Mouse (Mus musculus) ES-E14 (cell line): ENCODE data around the gene Vsig4. TPM values are rescaled to one million over a fixed set of nuclear protein-coding genes. Genes with fewer than 3 reads are reported as not detected.

ENCODE experiments used
- DNase-seq: peaks from one replicate; pipeline ENCODE4 v3.0.0-alpha.2; 2013; ENCODE audit warnings: low read depth, low spot score
- H3K27ac ChIP-seq: 2 replicates; pipeline ENCODE4 v1.5.1; 2012; ENCODE audit warnings: low read depth, mild to moderate bottlenecking, low read length, moderate library complexity, mixed read lengths; ENCODE audit not compliant: poor library complexity, insufficient read depth, severe bottlenecking
- H3K36me3 ChIP-seq: 2 replicates; pipeline ENCODE4 v1.6.1; 2012; ENCODE audit warnings: mild to moderate bottlenecking, low read length, moderate library complexity, mixed read lengths; ENCODE audit not compliant: control insufficient read depth, poor library complexity, insufficient read depth, severe bottlenecking
- H3K4me1 ChIP-seq, 2 experiments: fragments of 150-350 bp in 1 of 2; sonication (generic) in 1 of 2; 2 replicates each; pipeline ENCODE4 v1.6.1; 2012; ENCODE audit warnings: low read length in 2 of 2, mild to moderate bottlenecking in 1 of 2, mixed read lengths in 1 of 2; ENCODE audit not compliant: control insufficient read depth in 2 of 2, insufficient read depth in 2 of 2, poor library complexity in 1 of 2
- H3K4me3 ChIP-seq, 2 experiments: fragments of 150-350 bp in 1 of 2; sonication (generic) in 1 of 2; 2 replicates each; pipeline ENCODE4 v1.5.1; 2012; ENCODE audit warnings: low read length in 2 of 2, low read depth in 1 of 2, mild to moderate bottlenecking in 1 of 2, mixed read lengths in 1 of 2; ENCODE audit not compliant: insufficient read depth in 1 of 2, poor library complexity in 1 of 2, severe bottlenecking in 1 of 2
- H3K9ac ChIP-seq: 2 replicates; pipeline ENCODE4 v1.6.1; 2012; ENCODE audit warnings: low read depth, mild to moderate bottlenecking, low read length, mixed read lengths; ENCODE audit not compliant: poor library complexity, insufficient read depth, severe bottlenecking
- H3K9me3 ChIP-seq: fragments of 150-350 bp; sonication (generic); 2 replicates; pipeline ENCODE4 v1.6.1; 2012; ENCODE audit warnings: low read depth, mild to moderate bottlenecking, low read length; ENCODE audit not compliant: control insufficient read depth, insufficient read depth
- CHD2 ChIP-seq: IDR thresholded peaks from 2 replicates; pipeline ENCODE4 v1.6.1; 2014; ENCODE audit warnings: mild to moderate bottlenecking, low read depth, low read length, inconsistent platforms
- HCFC1 ChIP-seq: IDR thresholded peaks from 2 replicates; pipeline ENCODE4 v1.6.1; 2012; ENCODE audit warnings: low read length, inconsistent platforms, borderline replicate concordance; ENCODE audit not compliant: insufficient read depth
- MAFK ChIP-seq: IDR thresholded peaks from 2 replicates; pipeline ENCODE4 v1.6.1; 2014; ENCODE audit warnings: mild to moderate bottlenecking, low read depth, low read length, inconsistent platforms; ENCODE audit not compliant: insufficient read depth
- ZC3H11A ChIP-seq: IDR thresholded peaks from 2 replicates; pipeline ENCODE4 v1.6.1; 2012; ENCODE audit warnings: low read depth, mild to moderate bottlenecking, inconsistent platforms, low read length, borderline replicate concordance
- ZNF384 ChIP-seq: IDR thresholded peaks from 2 replicates; pipeline ENCODE4 v1.6.1; 2012; ENCODE audit warnings: low read depth, low read length, inconsistent platforms
- in situ Hi-C, 2 experiments: fragments of 600-800 bp; cut with MboI; formaldehyde crosslinking; loops; one replicate each; pipeline ENCODE4 v1.15.1; 2025; ENCODE audit warnings: low sequenced_read_pairs in 2 of 2, inconsistent platforms in 1 of 2; ENCODE audit not compliant: unreplicated experiment in 2 of 2
- total RNA-seq: library from RNA; depleted of rRNA; stranded (reverse); fragments of 300-350 nt; gene quantifications from 2 replicates; pipeline ENCODE4 v1.2.3, GENCODE M21; 2012

Gene Vsig4
- total RNA-seq, 1 experiment: not detected

- Histone ChIP-seq H3K36me3 (no peaks in the 10 kb centered on the region), H3K27ac (no peak overlapping the region), H3K9ac (no peak overlapping the region), H3K9me3 (no peaks in the 10 kb centered on the region), H3K4me3 (no peak overlapping the region), H3K4me1 (no peaks in the 10 kb centered on the region)
- TF ChIP-seq ZNF384: no peak
- no peak for TF ChIP-seq CHD2
- TF ChIP-seq HCFC1: no peak
- no peak for TF ChIP-seq ZC3H11A
- no peak for TF ChIP-seq MAFK
- DNase-seq: no peak
- in situ Hi-C loops: no loop called here
Measured at GRCm38 (mm10) chrX:96239037-96239436, 54.2 kb downstream of the Vsig4 start.

DNA sequence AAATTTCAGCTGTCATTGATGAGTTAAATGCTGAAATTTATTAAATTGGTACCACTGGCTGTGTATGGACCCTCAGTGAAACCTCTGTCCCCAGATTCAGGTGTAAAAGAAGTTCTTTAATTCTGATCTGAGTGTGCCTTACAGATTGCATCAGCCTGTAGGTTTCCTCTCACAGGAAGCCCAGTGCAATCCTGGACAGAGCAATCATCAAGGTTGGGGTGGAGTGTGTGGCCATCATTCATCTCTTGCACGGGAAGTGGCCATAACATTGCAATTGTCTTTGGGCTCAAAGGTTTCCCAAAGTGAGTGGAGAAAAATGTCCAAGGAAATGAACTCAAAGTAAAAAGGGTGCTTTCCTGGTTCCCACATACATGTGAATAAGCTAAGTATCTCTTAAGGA, 57.5 kb downstream of the Vsig4 start:
- Histone ChIP-seq H3K4me1 (no peaks in the 10 kb centered on the region), H3K36me3 (no peaks in the 10 kb centered on the region), H3K9me3 (no peaks in the 10 kb centered on the region), H3K9ac (no peak overlapping the region), H3K27ac (no peak overlapping the region), H3K4me3 (no peak overlapping the region)
- DNase-seq: no peak
- in situ Hi-C loops: no loop called here
- TF ChIP-seq HCFC1 (no peak), ZC3H11A (no peak)

DNA sequence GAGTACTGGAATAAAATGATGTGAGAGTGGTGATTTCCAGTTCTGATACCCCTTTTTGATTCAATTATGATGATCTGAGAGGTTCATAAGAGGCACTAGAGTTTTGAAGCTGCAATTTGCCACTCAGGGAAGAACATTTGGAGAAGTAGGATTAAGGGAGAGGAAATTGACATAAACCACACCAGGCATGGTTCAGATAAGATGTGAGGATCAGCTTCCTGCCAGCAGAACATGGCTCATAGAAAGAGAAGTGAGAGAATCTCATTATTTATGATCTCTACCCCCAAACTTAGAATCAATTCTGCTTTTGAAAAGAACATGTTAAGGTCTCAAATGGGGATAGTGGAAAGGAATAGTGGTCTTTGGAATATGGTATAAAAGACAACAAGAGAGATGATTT, 66.2 kb downstream of the Vsig4 start:
- H3K4me1 ChIP-seq: no peaks in the 10 kb centered on the region
- no peaks in the 10 kb centered on the region for H3K9me3 ChIP-seq
- in situ Hi-C loops: no loop called here
- H3K36me3 ChIP-seq: no peaks in the 10 kb centered on the region
- TF ChIP-seq ZC3H11A (no peak), HCFC1 (no peak), CHD2 (no peak), MAFK (no peak), ZNF384 (no peak)
- DNase-seq: no peak
- no peak overlapping the region for H3K27ac ChIP-seq
- H3K4me3 ChIP-seq: no peak overlapping the region
- H3K9ac ChIP-seq: no peak overlapping the region

DNA sequence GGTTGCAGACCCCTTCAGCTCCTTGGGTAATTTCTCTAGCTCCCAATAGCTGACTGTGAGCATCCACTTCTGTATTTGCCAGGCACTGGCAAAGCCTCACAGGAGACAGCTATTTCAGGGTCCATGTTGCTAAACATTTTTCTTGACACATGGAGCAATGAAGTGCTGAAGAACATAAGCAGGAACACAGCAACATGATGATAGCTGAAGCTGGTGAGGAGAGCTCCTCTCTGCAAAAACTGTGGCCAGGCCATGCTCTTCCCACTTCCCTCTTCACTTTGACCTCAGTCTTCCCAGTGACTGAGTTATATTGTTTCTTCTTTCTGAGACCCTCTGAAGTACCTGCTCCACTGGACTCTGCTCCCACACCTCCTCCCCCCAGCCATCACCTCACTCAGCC, 67.8 kb downstream of the Vsig4 start:
- no peak overlapping the region for H3K4me3 ChIP-seq
- DNase-seq: no peak
- no peaks in the 10 kb centered on the region for H3K36me3 ChIP-seq
- no peaks in the 10 kb centered on the region for H3K9me3 ChIP-seq
- no peak overlapping the region for H3K27ac ChIP-seq
- in situ Hi-C loops: no loop called here
- TF ChIP-seq ZNF384: no peak
- TF ChIP-seq ZC3H11A: no peak
- TF ChIP-seq CHD2: no peak
- TF ChIP-seq MAFK: no peak
- TF ChIP-seq HCFC1: no peak
- no peak overlapping the region for H3K9ac ChIP-seq
- H3K4me1 ChIP-seq: no peaks in the 10 kb centered on the region

DNA sequence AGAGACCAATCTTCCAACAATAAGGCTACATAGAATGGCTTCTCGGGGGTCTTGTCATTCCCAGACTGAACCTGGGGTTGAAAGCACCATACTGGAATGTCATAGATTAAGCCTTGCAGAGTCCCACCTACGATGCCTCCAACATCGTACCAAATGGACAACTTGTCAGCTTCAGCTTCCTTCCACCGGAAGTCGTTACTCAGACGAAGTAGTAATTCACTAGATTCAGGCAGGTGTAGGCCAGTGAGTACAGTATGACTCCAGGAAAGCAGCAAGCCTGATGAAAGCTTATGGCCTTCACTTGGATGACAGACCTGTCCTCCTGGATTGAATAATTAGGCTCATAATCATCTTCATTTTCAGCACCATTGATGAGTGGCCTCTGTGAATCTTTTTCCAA, 69.0 kb downstream of the Vsig4 start:
- H3K4me1 ChIP-seq: no peaks in the 10 kb centered on the region
- in situ Hi-C loops: no loop called here
- H3K27ac ChIP-seq: no peak overlapping the region
- H3K36me3 ChIP-seq: no peaks in the 10 kb centered on the region
- no peaks in the 10 kb centered on the region for H3K9me3 ChIP-seq
- no peak for DNase-seq
- no peak overlapping the region for H3K9ac ChIP-seq
- no peak overlapping the region for H3K4me3 ChIP-seq
- no peak for TF ChIP-seq CHD2
- TF ChIP-seq ZC3H11A: no peak
- no peak for TF ChIP-seq ZNF384
- TF ChIP-seq MAFK: no peak
- no peak for TF ChIP-seq HCFC1
